Mouse (Mus musculus) urinary bladder, postnatal 25 days (tissue): ENCODE measurements around the gene Gm20909.
"Not testable (repeated sequence)": the region's sequence is repeated elsewhere in the genome, so short reads cannot be mapped to it uniquely, and the experiment has no call there.

Experiments used
- DNase-seq: peaks from one replicate; pipeline ENCODE4 v3.0.0; 2022; ENCODE audit warnings: low spot score

Gm20909 gene

DNA sequence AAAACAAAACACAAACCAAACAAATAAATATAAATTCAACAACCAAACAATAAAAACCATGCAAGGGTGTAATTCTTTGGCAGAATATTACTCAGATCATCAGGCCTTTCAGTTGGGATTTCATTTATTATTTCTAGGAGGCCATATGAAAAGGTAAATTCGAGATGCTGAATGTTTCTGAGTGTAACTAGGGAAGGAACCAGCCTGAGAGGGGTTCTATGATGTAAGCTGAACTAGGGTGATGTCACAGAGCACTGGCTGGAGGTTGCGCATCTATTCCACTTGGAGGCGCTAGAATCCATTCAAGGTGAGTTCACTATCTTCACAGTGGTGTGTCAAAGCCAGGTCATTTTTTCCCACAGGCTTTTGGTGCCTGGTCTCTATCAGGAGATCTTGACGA is at the start of gene Gm20909:
Gm20909 (plus strand) TSS at position 301 of the 400 bp plus-strand sequence.
- DNase-seq: not testable (repeated sequence)
